Mouse (Mus musculus) ES-E14 (cell line): ENCODE data around the gene Adamts5.

ENCODE experiments used
- HCFC1 ChIP-seq: IDR thresholded peaks from 2 replicates; pipeline ENCODE4 v1.6.1; 2012; ENCODE audit warnings: low read length, inconsistent platforms, borderline replicate concordance; ENCODE audit not compliant: insufficient read depth
- MAFK ChIP-seq: IDR thresholded peaks from 2 replicates; pipeline ENCODE4 v1.6.1; 2014; ENCODE audit warnings: mild to moderate bottlenecking, low read depth, low read length, inconsistent platforms; ENCODE audit not compliant: insufficient read depth
- ZC3H11A ChIP-seq: IDR thresholded peaks from 2 replicates; pipeline ENCODE4 v1.6.1; 2012; ENCODE audit warnings: low read depth, mild to moderate bottlenecking, inconsistent platforms, low read length, borderline replicate concordance

DNA sequence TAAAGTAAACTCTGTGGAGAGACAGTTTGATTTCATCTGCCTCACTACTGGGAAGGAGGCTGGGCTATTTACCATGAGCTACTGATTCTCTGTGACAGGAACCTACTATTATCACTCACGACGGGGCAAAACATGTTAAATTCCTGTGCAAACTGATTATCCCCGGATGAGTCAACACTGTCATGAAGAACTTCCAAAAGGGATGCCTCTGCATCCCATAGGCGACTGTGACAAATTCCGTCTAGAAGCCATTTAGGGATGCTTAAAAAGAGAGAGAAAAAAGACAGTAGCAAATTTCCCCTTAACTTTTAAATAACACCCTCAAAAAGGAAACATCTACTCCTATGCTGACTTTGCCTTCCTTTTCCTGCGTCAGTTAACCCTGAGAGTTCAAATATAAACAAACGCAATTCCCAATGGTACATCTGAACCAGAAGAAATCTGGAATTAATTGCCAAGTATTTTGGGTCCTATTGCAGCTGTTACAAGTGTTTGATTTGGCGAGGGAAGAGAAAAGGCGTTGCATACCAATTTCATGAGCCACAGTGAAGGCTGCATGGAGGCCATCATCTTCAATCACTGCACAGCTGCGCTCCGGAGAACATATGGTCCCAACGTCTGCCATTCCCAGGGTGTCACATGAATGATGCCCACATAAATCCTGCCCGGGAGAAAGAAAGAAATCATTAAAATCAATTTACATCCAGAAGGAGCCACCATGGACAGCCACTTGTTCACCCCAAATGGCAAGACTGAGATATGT lies 14.2 kb downstream of the Adamts5 start:
- no peak for TF ChIP-seq ZC3H11A
- TF ChIP-seq MAFK, result no peak
- no peak for TF ChIP-seq HCFC1
